Mouse (Mus musculus): ENCODE measurements at regions not wholly inside any gene's neighbourhood (a gene's known extent, or its start where the extent isn't known, plus 50 kb on each side); places are given as distances from the start of the nearest gene placed in this dataset.
A peak's percentile ranks its signal among the peaks of the same experiment; 100 is the strongest.

DNA sequence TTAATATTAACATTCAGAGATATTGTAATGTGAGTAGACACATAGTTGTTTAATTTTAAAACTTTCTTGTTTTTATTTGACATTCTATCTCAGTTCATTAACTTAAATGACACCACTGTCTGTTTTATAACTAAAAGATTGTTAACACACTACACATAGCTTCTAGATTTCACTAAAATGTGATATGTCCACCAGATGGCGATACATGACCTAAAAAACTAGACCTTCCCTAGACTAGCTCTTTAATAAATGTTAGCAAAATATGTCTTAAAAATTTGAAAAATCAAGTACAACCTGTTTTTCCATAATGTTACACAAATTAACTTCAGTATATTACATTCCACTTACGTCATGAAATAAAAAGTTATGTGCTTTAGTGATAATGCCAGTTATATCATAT lies 1398.8 kb upstream of the Cdh9 start:
- Histone ChIP-seq H3K9me3 (ENCODE audit: low read length) (no peaks in the 10 kb centered on the region), H3K36me3 (ENCODE audit: insufficient read depth, low read length) (no peaks in the 10 kb centered on the region), H3K27me3 (replicated peaks; ENCODE audit: insufficient read depth, low read length) (no peaks in the 10 kb centered on the region), H3K9ac (replicated peaks; ENCODE audit: low read depth) (no peak overlapping the region), H3K4me2 (replicated peaks; ENCODE audit: low read depth, low read length) (no peak overlapping the region), H3K4me1 (ENCODE audit: insufficient read depth, low read depth, low read length) (no peaks in the 10 kb centered on the region), H3K4me3 (ENCODE audit: low read depth, low read length) (no peak overlapping the region), H3K27ac (ENCODE audit: low read length) (no peak overlapping the region)
- no peak for DNase-seq (ENCODE audit: low spot score)
- 35% methylated on average over 2 of the region's 2 CpGs for WGBS
- no peak for ATAC-seq
- TF ChIP-seq CTCF (IDR thresholded peaks at IDR 0.05) (0 out of 2 replicates have a peak, but pooled peaks have one; percentile 9), EP300 (IDR thresholded peaks at IDR 0.05) (no peak)

DNA sequence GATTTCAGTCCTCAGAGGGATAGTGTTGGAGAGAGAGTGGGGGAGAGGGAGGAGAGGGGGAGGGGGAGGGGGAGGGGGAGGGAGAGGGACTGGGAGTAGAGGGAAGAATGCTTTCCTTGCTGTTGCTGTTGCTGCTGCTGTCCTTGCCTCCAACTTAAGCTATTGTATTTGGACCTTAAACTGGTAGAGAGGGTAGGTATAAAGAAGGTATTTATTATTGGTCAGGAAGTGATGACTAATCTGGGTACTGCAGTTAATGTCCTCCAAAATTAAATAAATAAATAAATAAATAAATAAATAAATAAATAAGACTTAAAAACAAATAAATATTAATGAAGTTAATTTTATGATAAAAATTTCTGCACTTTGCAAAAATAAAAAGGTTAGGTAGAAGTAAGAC lies 1396.6 kb upstream of the Cdh9 start:
- Histone ChIP-seq H3K36me3 (ENCODE audit: insufficient read depth, low read length) (no peaks in the 10 kb centered on the region), H3K27ac (ENCODE audit: low read length) (no peak overlapping the region), H3K27me3 (replicated peaks; ENCODE audit: insufficient read depth, low read length) (no peaks in the 10 kb centered on the region), H3K4me1 (ENCODE audit: insufficient read depth, low read depth, low read length) (no peaks in the 10 kb centered on the region), H3K9ac (replicated peaks; ENCODE audit: low read depth) (no peak overlapping the region), H3K4me2 (replicated peaks; ENCODE audit: low read depth, low read length) (no peak overlapping the region), H3K9me3 (ENCODE audit: low read length) (no peaks in the 10 kb centered on the region), H3K4me3 (ENCODE audit: low read depth, low read length) (no peak overlapping the region)
- ATAC-seq (no peak), DNase-seq (ENCODE audit: low spot score) (no peak)
- TF ChIP-seq CTCF (IDR thresholded peaks at IDR 0.05) (no peak), EP300 (IDR thresholded peaks at IDR 0.05) (no peak)

DNA sequence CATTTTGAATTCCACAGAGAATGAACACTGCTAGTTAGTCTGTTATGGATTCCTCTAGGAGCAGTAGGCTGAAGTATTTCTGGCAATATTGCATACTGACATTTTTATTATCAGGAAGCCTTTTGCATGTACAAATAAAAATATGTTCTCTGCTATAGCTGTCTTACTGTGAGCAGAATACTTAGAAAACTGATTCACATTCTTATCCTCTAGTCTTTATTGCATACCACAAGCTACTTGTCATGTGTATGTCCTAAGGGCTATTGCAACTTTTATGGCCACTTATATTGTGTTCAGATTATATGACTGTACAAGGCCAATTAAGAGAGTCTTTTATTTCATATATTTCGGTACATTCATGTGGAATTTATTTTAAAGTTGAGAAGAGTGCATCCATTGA lies 1366.7 kb upstream of the Cdh9 start:
- Histone ChIP-seq H3K27me3 (replicated peaks; ENCODE audit: insufficient read depth, low read length) (no peaks in the 10 kb centered on the region), H3K4me3 (ENCODE audit: low read depth, low read length) (no peak overlapping the region), H3K9ac (replicated peaks; ENCODE audit: low read depth) (no peak overlapping the region), H3K4me2 (replicated peaks; ENCODE audit: low read depth, low read length) (no peak overlapping the region), H3K4me1 (ENCODE audit: insufficient read depth, low read depth, low read length) (no peaks in the 10 kb centered on the region), H3K27ac (ENCODE audit: low read length) (no peak overlapping the region), H3K9me3 (ENCODE audit: low read length) (no peaks in the 10 kb centered on the region), H3K36me3 (ENCODE audit: insufficient read depth, low read length) (no peaks in the 10 kb centered on the region)
- ATAC-seq (no peak), DNase-seq (ENCODE audit: low spot score) (no peak)
- 48% methylated on average over 1 of the region's 1 CpGs for WGBS
- TF ChIP-seq CTCF (IDR thresholded peaks at IDR 0.05) (no peak), EP300 (IDR thresholded peaks at IDR 0.05) (no peak)

DNA sequence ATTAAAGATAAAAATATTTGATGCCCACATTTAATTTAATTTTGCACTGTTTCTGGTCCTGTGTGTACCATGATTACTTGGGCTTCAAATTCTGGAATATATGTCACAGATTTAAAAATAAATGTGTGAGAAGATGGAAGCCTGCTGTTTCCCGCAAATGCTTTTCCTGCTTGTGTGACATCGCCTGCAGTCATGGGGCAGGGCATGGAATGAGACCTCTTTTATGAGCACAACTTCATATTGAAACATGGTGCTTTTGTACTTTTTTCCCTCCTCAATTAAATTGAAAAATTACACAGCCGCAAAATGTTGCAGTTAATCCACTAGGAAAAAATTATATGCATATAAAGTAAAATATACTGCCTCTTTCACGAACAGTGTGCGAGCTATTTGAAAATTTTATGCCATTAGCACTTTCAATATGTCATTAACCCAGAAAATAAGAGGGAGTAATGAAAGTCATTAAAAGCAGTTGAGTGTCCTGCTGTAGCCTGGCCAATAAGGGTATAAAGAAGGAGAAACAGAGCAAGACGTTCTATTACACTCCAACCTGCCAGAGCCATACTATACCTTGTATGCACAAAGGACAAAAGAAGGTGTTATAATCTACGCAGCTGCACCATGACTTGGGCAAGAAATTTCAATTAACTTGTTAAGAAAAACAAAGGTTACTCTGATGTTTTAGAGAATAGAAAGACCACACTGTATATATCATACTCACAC lies 1336.1 kb upstream of the Cdh9 start:
- H3K4me3 ChIP-seq (ENCODE audit: low read depth, low read length), result no peak overlapping the region
- H3K36me3 ChIP-seq (ENCODE audit: insufficient read depth, low read length), result no peaks in the 10 kb centered on the region
- no peak overlapping the region for H3K4me2 ChIP-seq (replicated peaks; ENCODE audit: low read depth, low read length)
- no peak overlapping the region for H3K9ac ChIP-seq (replicated peaks; ENCODE audit: low read depth)
- H3K27ac ChIP-seq (ENCODE audit: low read length), result no peak overlapping the region
- TF ChIP-seq CTCF (IDR thresholded peaks at IDR 0.05) (no peak), EP300 (IDR thresholded peaks at IDR 0.05) (no peak)
- no peaks in the 10 kb centered on the region for H3K27me3 ChIP-seq (replicated peaks; ENCODE audit: insufficient read depth, low read length)
- WGBS, result 81% methylated on average over 7 of the region's 7 CpGs
- ATAC-seq (no peak), DNase-seq (ENCODE audit: low spot score) (no peak)
- H3K4me1 ChIP-seq (ENCODE audit: insufficient read depth, low read depth, low read length), result no peaks in the 10 kb centered on the region
- H3K9me3 ChIP-seq (ENCODE audit: low read length), result no peaks in the 10 kb centered on the region
